Mouse (Mus musculus) Patski (cell line): Measurements from ENCODE around the gene Gm45140. TPM values are rescaled to one million over a fixed set of nuclear protein-coding genes. Genes with fewer than 3 reads are reported as not detected.

Experiments
- ATAC-seq: fragments of 100-300 bp; one replicate; pipeline ENCODE4 v1.8.0; 2021
- CTCF ChIA-PET: fragments of 350-600 bp; sonication (Branson Sonifier 250); formaldehyde crosslinking; loops from one replicate; lab custom pipeline; 2022; ENCODE audit warnings: inconsistent platforms; lab: Charles Lee
- POLR2A ChIA-PET: fragments of 350-600 bp; sonication (Branson Sonifier 250); formaldehyde crosslinking; loops from one replicate; lab custom pipeline; 2022; ENCODE audit warnings: antibody characterized with exemption, inconsistent platforms; lab: Charles Lee
- DNase-seq: peaks from one replicate; pipeline ENCODE4 v3.0.0-alpha.2; 2011; ENCODE audit warnings: low read depth, low spot score
- H3K27me3 ChIP-seq: fragments of 371-371 bp; one replicate; pipeline ENCODE4 v1.5.1; 2021
- CTCF ChIP-seq: fragments of 100-300 bp; IDR thresholded peaks from one replicate; pipeline ENCODE4 v1.5.1; 2021
- in situ Hi-C: fragments of 300-500 bp; cut with MboI; formaldehyde crosslinking; loops from 3 replicates; pipeline ENCODE4 v1.11.1; 2018; ENCODE audit warnings: low pct_unique_long_range_greater_than_20kb, mixed read lengths
- polyA plus RNA-seq: library from polyadenylated mRNA; unstranded; gene quantifications from one replicate; pipeline ENCODE4 v1.2.3, GENCODE M21; 2021

Gene Gm45140
- polyA plus RNA-seq, 1 experiment from 2014 or later, result 11.2 TPM

DNA sequence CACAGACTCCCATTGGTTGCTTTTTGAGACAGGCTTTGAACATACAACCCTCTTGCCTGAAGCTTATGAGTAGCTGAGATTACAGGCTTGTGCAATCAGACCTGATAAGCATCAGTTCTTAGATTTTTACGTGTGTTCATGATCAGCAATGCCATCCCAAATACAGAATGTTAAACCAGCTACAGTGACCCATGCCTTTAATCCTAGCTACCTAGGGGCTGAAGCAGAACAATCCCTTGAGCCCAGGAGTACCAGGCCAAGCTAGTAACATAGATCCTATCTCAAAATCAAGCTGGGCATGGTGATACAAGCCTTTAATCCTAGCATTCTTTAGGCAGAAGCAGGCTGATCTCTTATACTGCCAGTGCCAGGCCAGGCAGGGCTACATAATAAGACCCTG is 31.6 kb downstream of the Gm45140 start:
- CTCF ChIA-PET, result no interaction called here

DNA sequence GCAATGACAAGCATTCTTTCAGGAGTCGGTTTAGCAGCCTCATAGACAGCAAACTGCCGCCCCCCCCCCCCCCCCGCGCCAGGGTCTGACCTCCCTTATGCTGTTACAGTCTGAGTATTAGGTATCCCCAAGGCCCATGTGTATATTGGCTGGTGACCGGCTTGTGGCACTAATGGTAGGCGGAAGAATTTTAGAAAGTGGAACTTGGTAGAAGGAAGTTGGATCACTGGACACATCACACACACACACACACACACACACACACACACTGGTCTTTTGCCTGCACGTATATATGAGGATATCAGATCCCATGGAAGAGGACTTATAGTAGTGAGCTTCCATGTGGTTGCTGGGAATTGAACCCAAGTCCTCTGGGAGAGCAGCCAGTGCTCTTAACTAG is 33.1 kb downstream of the Gm45140 start:
- CTCF ChIA-PET, result interaction anchor here (1.3 kb wide), 1 partner anchor 10 kb away, joined by 4 read pairs; no protein-coding TSS in a partner anchor
- DNase-seq, result no peak
- ATAC-seq, result no peak
- H3K27me3 ChIP-seq, result no peaks in the 10 kb centered on the region
- no peak for TF ChIP-seq CTCF
- POLR2A ChIA-PET, result no interaction called here
- in situ Hi-C loops, result no loop called here

More for the DNA sequence above, 31.6 kb downstream of the Gm45140 start:
- ATAC-seq (no peak), DNase-seq (no peak)
- no peak for TF ChIP-seq CTCF
- H3K27me3 ChIP-seq, result no peaks in the 10 kb centered on the region
- in situ Hi-C loops, result no loop called here
- POLR2A ChIA-PET, result no interaction called here

DNA sequence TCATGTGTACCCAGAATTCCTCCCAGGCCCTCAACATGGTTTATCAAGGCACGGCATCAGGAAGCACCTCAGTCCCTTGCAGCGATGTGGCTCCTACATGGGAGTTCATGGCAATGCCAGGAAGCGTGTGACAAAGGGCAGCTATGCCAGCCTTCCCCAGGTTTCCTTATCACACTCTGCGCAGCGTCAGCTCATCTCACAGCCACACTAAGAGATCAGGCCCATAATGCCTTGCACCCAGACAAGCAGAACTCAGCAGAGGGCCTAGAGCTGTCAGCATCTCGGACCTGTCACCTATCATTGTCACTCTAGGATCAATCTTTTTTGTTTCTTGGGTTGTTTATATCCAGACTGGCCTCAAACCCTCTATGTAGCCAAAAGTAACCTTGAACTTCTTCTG is 36.0 kb downstream of the Gm45140 start:
- POLR2A ChIA-PET, result no interaction called here
- CTCF ChIA-PET, result no interaction called here
- DNase-seq (no peak), ATAC-seq (no peak)
- in situ Hi-C loops, result no loop called here
- no peak for TF ChIP-seq CTCF
- no peaks in the 10 kb centered on the region for H3K27me3 ChIP-seq

DNA sequence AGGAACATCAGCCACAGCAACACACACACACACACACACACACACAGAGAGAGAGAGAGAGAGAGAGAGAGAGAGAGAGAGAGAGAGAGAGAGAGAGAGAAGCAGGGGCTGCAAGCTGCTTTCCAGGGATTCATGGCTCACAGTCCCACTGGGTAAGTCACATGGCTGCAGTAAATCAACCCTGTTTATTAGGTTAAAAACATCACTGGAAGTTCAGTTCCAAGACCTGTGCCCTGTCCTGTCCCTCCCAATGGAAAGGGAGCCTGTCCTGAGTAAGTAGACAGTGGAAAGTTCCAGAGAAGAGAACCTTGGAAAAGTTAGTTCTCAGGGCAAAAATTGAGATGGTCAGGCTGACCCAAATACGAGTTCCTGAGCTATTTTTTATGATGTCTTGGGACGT is 38.3 kb downstream of the Gm45140 start:
- CTCF ChIA-PET, result interaction anchor here (0.6 kb wide), 1 partner anchor 12 kb away, joined by 3 read pairs; no protein-coding TSS in a partner anchor
- H3K27me3 ChIP-seq, result no peaks in the 10 kb centered on the region
- no peak for TF ChIP-seq CTCF
- DNase-seq (no peak), ATAC-seq (no peak)
- in situ Hi-C loops, result no loop called here
- POLR2A ChIA-PET, result interaction anchor here (0.7 to 1.0 kb wide), 2 partner anchors 12 to 14 kb away, joined by 3 read pairs; no protein-coding TSS in a partner anchor

DNA sequence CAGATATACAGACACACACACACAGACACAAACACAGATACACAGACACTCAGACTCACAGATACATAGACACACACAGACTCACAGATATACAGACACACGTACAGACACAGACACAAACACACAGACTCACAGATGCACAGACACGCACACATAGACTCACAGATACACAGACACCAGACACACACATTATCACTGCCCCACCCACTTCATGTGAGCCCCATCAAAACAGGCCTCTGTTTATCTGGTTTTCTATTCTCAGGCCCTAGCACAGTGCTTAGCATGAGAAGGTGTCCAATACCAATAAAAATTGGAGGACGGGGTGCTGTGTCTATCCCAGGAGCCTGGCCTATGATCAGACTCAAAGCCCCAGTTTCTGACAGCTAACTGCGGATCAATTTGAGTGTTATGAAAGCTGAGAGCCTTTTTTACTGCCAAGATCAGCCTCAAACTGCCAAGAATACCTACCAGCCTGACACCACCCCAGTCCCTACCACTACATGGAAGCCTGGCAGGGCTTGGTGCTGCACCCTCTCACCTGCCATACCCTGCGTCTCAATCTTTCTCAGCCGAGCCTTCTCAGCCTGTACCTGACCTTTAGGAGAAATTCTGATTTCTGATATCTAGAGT is 39.2 kb downstream of the Gm45140 start:
- ATAC-seq (no peak), DNase-seq (no peak)
- CTCF ChIA-PET, result no interaction called here
- in situ Hi-C loops, result no loop called here
- TF ChIP-seq CTCF, result no peak
- H3K27me3 ChIP-seq, result no peaks in the 10 kb centered on the region
- POLR2A ChIA-PET, result interaction anchor here (0.7 kb wide), 1 partner anchor 15 kb away, joined by 3 read pairs; no protein-coding TSS in a partner anchor

DNA sequence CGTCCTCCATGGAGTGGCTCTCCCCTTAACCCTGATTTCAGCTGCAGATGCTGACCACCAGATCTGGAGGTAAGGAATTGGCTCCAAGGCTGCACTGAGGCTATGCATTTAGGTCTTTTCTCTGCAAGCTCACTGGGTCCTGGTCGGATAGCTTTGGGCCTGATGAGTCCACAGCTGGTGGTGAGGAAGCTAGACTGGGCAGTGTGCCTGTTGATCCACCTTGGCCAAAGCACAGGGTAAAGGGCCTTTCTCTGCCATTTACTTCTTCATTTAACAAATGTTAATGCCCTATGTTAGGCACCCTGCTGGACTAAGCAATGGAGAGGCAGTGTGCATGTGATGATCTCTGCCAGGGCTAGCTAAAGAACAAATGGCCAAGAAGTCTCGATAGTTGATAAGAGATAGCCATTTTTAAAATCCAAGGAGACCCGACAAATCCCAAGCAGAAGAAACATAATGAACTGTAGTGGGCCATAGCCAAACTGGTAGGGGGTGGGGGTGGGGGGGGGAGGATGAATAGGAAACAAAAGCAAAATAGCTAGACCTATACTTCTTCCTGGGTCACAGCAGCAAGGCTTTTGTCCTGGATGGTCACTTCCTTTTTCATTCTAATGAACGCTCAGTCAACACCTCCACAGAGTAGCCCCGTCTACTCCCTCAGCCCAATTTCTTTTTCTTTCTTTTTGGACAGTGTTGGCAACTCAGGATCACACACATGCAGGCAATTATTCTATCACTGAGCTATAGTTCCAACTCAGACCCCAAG is 40.0 kb downstream of the Gm45140 start:
- in situ Hi-C loops, result no loop called here
- TF ChIP-seq CTCF, result no peak
- ATAC-seq, result no peak
- no peak for DNase-seq
- ChIA-PET CTCF (no interaction called here), POLR2A (no interaction called here)
- H3K27me3 ChIP-seq, result no peaks in the 10 kb centered on the region

DNA sequence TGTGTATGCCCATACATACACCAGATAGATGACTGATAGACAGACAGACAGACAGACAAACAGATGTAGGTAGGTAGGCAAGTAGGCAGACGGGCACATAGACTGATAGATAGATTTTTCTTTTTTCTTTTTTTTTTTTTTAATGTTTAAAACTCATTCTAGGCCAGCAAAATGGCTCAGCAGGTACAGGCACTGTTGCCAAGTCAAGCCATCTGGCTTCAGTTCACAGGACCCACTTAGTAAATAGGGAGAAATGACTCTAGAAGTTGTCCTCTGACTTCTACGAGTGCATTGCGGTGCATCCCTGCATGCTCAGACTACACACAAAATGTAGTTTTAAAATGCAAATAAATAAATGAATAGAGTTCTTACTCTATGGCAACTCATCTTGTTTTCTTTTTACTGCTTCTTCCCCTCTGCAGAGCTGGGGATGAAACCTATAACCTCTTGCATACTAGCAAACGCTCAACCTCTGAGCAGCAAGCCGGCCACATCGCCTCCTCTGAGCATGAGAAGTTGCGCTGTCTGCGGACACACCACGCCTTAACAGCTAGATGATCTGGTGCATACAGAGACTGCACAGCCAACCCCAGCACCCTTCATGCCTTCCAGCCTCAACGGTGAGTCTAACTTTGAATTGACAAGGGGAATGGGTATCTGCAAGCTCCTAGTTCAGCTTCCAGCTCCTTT is 41.6 kb downstream of the Gm45140 start:
- DNase-seq, result no peak
- ChIA-PET CTCF (no interaction called here), POLR2A (no interaction called here)
- in situ Hi-C loops, result no loop called here
- TF ChIP-seq CTCF, result no peak
- no peak for ATAC-seq
- H3K27me3 ChIP-seq, result no peaks in the 10 kb centered on the region

DNA sequence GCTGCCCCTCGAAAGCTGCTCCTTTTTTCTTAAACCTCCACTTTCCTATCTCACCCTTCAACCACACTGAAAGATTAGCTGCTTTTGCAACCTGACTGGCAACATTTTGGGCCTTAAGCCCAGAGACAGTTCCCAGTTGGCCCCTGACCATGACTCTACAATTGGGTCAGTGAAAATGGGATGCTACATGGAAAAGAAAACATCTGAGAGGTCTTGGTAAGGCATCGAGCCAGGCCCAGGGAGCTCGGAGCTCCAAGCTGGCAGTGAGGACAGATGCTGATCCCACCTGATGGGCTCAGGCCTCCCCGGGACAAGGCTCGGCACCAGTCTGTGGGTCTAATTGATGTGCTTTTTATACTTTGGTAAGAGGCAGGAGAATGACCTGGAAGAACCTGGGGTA is 43.8 kb downstream of the Gm45140 start:
- no peak for ATAC-seq
- ChIA-PET POLR2A (interaction anchor here (0.9 kb wide), 1 partner anchor 9 kb away, joined by 3 read pairs; no protein-coding TSS in a partner anchor), CTCF (interaction anchor here (1.0 kb wide), 1 partner anchor 11 kb away, joined by 4 read pairs; no protein-coding TSS in a partner anchor)

DNA sequence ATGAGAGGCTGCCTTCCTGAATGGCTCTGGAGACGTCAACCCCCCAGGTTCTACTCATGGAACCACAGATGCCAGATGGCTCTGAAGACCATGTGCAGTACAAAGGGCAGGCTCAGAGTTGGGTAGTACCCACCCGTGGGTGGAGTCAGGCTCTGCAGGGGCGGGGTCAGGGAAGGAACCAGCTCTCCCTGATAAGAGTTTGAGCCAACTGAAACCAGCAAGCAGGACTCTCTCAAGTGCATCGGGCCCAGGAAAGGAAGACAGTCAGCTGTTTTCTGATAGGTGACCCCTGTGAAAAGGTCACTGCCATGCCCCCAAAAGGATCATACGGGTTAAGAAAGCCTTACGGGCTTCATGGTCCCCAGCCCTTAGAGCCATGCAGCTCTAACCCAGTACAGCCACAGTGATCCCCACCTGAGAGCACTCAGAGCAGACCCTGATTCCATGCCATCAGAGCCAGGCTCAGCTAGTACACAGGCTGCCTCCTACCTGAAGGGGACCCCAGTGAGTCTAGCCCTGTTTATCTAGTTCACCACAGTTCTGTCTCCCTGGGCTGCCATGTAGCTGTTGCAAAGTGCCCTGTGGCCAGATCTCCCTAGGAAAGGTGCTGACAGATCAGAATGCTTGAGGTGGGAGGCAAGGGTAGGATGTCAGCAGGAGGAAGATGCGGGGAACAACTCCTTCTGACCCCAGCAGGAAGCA is 44.7 kb downstream of the Gm45140 start:
- H3K27me3 ChIP-seq, result no peaks in the 10 kb centered on the region
- in situ Hi-C loops, result no loop called here
- ATAC-seq (no peak), DNase-seq (no peak)
- ChIA-PET CTCF (interaction anchor here (1.1 kb wide), 1 partner anchor 9 kb away, joined by 3 read pairs; no protein-coding TSS in a partner anchor), POLR2A (interaction anchor here (0.9 kb wide), 1 partner anchor 9 kb away, joined by 3 read pairs; no protein-coding TSS in a partner anchor)
- TF ChIP-seq CTCF, result no peak

More for the DNA sequence above, 43.8 kb downstream of the Gm45140 start:
- no peak for DNase-seq
- H3K27me3 ChIP-seq, result no peaks in the 10 kb centered on the region
- in situ Hi-C loops, result no loop called here
- no peak for TF ChIP-seq CTCF

DNA sequence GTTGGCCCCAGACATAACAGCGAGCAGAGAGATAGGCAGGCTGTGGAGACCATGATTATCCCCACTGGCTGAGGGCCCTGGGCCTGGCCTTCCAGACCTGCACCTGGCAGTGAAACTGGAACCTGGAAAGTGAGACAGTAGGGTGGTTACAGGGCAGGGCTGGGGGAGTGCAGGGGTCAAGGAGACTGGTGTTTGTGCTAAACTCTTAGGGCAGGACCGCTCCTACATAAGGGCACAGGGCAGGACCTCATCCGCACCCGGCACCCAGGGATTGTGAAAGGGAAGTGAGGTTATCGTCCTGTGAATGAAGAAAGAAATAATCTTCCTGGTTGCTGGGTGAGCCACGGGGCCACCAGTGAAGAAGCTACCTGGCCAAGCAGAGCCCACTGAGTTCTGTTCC is 45.8 kb downstream of the Gm45140 start:
- H3K27me3 ChIP-seq, result no peaks in the 10 kb centered on the region
- in situ Hi-C loops, result no loop called here
- TF ChIP-seq CTCF, result no peak
- ChIA-PET POLR2A (no interaction called here), CTCF (interaction anchor here (1.1 kb wide), 1 partner anchor 11 kb away, joined by 3 read pairs; no protein-coding TSS in a partner anchor)
- DNase-seq (no peak), ATAC-seq (no peak)
